Mouse (Mus musculus) forebrain, embryonic 16.5 days (tissue): Measurements from ENCODE around the gene Yars. TPM values are rescaled to one million over a fixed set of nuclear protein-coding genes. Genes with fewer than 3 reads are reported as not detected.

ENCODE experiments used
- polyA plus RNA-seq: library from polyadenylated mRNA; unstranded; fragments of >200 nt; fragmentation: Nextera tagmentation; extraction: Ambion mirVana; gene quantifications from 2 replicates; pipeline ENCODE4 v1.2.1, GENCODE M21; 2015

Gene Yars
- polyA plus RNA-seq, 1 experiment from 2014 or later, result 122 TPM

Other genes with a start within 250 kb of the Yars start
- gene Azin2, start 227.3 kb upstream of the Yars start, polyA plus RNA-seq, result 9.8 and 10.3 TPM in 2 replicates
- gene Ak2, start 197.8 kb upstream of the Yars start, polyA plus RNA-seq, result 96.9 and 103 TPM in 2 replicates
- gene Rnf19b, start 131.5 kb upstream of the Yars start, polyA plus RNA-seq, result 21.0 and 26.5 TPM in 2 replicates
- gene Tmem54, start 84.2 kb upstream of the Yars start, polyA plus RNA-seq, result not detected in 2 replicates
- gene Hpca, start 67.7 kb upstream of the Yars start, polyA plus RNA-seq, result 57.9 and 63.4 TPM in 2 replicates
- 2.5 and 2.8 TPM in 2 replicates for gene Fndc5, start 52.8 kb upstream of the Yars start, polyA plus RNA-seq
- 16.9 and 17.2 TPM in 2 replicates for gene S100pbp, start within 50 bp of the Yars start, polyA plus RNA-seq
- 3.8 and 4.7 TPM in 2 replicates for gene C77080, start 71.6 kb downstream of the Yars start, polyA plus RNA-seq
- gene Sync, start 97.9 kb downstream of the Yars start, polyA plus RNA-seq, result 0.31 and 0.38 TPM in 2 replicates
- 388 and 437 TPM in 2 replicates for gene Rbbp4, start 145.6 kb downstream of the Yars start, polyA plus RNA-seq
- gene Zbtb8os, start 145.9 kb downstream of the Yars start, polyA plus RNA-seq, result 25.8 and 26.0 TPM in 2 replicates
- 17.8 and 18.6 TPM in 2 replicates for gene Zbtb8a, start 188.4 kb downstream of the Yars start, polyA plus RNA-seq